Mouse (Mus musculus): ENCODE measurements at regions not wholly inside any gene's neighbourhood (a gene's known extent, or its start where the extent isn't known, plus 50 kb on each side); places are given as distances from the start of the nearest gene placed in this dataset.

DNA sequence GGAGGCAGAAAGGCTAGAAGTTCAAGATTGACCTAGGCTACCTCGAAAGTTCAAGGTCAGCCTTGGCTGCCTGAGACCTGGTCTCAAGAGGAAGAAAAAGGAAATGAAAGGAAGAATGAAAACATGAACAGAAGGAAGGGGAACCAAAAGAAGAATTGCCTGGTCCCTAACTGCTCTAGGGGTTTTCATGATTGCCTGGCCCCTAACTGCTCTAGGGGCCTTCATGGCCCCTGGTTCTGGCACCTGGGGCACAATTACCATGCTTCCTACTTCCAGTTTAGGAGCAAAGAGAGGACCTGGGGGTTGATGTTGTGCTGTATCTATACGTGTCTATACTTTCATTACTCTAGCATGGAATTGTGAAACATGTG is 132.8 kb downstream of the Cd24a start:
- no peak for DNase-seq (ENCODE audit: low spot score in 2 of 2)

DNA sequence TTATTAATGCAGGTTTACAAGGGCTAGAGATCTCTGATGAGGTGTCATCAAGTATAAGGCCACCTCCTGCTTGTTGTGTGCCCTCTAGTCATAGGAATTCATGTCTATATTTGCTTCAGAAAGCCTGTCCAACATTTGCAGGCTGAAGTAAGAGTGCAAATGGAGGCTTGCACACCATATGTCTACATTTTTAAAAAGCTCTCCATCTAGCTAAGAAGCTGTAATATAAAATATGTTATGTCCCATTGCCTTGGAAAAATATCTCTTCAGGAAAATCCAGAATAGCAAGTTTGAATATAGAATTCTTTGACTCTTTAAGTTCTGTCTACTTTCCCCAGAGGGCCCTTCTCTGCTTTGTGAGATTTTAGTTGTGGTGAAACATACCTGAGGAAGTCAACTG is 134.6 kb downstream of the Cd24a start:
- no peak for DNase-seq (ENCODE audit: low spot score in 2 of 2)

DNA sequence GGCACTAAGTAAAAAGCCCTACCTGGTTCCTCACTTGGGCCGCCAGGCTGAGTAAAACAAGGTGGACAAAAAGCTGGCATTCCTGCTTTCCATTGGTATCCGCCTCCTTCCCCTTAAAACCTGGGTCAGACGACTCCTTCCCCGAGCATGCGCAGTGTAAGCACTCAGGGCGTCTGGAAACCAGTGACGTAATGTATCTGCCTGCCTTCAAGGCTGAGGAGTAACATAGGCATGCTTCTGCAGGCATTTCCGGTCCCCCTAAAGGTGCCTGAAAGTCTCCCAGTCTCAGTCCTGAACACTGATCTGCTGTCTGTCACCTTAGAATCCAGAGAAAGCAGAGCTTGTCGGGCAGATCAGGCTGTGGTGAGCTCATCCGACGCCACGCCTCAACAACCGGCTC is 140.7 kb downstream of the Cd24a start:
- no peak for DNase-seq (ENCODE audit: low spot score in 2 of 2)

GRCm38 (mm10) chr10:43721356-43721755 is 143.3 kb downstream of the Cd24a start:
- no peak for DNase-seq (ENCODE audit: low spot score in 2 of 2)

- no peak for DNase-seq (ENCODE audit: low spot score in 2 of 2)
Measured at GRCm38 (mm10) chr10:43722164-43722563, 144.1 kb downstream of the Cd24a start.

GRCm38 (mm10) chr10:43722711-43723614 is 144.9 kb downstream of the Cd24a start:
- DNase-seq (ENCODE audit: low spot score in 2 of 2): peak; percentile 24 to 41

DNA sequence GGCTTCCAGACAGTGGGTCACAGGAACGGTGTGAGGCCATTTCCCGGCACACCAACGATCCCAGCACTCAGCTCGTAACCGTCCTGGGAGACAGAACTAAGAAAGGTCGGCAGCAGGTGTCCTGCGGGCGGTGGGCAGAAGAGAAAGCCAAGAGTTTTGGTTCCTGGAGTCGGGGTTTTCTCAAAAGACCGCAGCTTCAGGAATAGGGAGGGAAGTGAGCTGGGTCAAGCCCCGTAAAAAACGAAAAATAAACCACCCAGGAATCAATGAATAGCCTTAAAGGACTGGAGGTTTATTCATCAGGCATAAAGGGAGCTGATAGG is 145.5 kb downstream of the Cd24a start:
- DNase-seq (ENCODE audit: low spot score in 2 of 2): no peak

DNA sequence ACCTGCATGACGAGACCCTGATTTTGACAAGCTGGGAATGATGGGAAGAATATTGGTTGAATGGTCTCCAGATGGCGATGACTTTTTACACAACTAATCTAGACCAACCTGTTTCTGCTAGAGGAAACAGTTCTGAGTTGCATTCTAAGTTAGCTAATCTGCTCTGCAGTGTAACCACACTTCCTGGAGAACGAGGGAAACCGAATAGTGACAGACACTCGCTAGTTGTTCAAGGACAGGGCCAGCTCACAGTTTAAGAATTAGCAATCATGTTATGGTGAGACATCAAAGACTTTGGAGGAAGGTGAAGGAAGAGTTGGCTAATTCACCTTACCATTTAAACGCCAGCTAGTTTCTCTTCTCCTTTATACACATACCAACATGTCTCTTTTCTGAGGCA is 149.7 kb downstream of the Cd24a start:
- no peak for DNase-seq (ENCODE audit: low spot score in 2 of 2)

DNA sequence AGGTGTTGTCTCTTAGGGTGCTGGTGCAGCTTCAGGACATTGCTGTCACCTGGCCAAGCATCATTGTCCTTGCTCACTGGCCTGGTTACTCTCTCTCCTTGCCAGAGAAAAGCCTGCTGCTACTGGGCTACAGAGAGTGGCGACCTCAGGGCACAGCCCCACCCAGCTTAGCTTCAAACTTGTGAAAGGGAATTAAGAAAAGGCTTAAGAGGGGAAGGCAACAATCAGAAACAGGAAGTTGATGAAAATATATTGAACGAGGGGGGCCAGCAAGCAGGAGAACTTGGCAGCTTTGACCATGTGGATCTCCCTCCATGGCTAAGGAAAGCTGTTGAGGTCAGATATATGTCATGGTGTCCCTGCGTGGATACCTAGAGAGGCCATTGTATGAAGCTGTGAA is 151.1 kb downstream of the Cd24a start:
- no peak for DNase-seq (ENCODE audit: low spot score in 2 of 2)

DNA sequence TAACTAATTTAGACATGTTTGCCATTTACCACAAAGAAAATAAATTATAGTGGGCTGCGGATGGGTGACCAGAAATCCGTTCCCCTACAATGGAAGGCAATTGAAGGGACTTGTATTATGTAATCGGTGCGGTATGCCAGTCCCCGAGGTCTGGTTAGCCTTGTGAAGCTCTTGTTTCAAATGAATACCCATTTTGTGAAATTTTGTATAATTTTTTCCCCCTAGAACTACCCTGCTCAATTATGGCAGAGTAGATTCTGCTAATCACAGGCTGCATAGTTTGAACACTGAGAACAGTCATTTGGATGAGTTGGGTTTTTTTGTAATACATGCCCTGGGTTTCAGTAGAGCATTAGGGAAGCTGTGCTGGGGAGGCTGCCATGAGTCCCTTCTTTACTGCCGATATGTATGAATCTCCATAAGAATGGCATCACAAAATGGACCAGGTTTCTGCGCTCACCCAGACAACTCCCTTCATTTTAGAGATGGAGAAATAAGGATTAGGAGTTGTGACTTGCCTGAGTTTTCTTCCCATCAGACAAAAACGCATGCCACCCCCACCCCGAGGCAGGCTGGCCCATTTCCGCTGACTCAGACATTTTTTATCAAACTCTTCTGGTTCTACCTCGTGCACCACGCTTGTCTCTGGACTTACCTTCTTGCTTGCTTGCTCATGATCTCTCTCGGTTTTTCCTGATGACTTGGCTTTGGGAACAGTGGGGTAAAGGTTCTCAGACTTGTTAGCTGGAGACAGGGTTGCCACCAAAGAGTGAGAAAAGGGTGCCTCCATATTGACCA is 155.7 kb downstream of the Cd24a start:
- DNase-seq (ENCODE audit: low spot score in 2 of 2): no peak

GRCm38 (mm10) chr10:43739181-43739580 is 161.1 kb downstream of the Cd24a start:
- no peak for DNase-seq (ENCODE audit: low spot score in 2 of 2)

- no peak for DNase-seq (ENCODE audit: low spot score in 2 of 2)
Measured at GRCm38 (mm10) chr10:43739718-43740117, 161.6 kb downstream of the Cd24a start.

DNA sequence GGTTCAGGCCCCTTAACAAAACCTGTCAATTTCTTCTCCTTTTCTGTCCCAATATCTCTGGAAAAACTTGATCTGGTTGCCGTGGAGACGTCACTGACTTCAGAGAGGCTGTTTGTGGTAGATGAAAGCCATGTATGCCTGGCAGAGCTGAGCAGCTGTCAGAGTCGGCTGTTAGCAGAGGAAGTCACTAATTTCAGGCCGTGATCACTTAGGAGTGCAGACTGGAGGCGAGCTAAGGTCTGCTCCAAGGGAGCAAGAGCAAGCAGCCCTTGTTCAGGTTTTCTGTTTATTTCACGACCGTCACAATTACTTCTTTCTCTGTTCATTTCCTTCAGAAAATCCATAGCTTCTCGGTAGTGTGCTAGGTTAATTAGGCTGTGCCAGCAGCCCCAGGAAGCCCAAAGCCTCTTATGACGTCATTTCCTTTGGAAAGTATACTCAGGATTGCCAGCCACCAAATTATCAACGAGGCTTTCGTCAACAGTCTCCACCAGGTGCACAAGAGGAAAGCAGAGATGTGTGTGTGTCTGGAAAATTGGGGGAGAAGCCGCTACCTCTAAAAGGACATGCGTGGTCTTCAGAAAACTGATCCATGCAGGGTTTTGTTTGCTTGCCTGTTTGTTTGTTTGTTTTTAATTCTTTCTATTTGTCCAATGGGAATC is 161.2 kb downstream of the Qrsl1 start:
- peak; percentile 35 to 48 for DNase-seq (ENCODE audit: low spot score in 2 of 2)

DNA sequence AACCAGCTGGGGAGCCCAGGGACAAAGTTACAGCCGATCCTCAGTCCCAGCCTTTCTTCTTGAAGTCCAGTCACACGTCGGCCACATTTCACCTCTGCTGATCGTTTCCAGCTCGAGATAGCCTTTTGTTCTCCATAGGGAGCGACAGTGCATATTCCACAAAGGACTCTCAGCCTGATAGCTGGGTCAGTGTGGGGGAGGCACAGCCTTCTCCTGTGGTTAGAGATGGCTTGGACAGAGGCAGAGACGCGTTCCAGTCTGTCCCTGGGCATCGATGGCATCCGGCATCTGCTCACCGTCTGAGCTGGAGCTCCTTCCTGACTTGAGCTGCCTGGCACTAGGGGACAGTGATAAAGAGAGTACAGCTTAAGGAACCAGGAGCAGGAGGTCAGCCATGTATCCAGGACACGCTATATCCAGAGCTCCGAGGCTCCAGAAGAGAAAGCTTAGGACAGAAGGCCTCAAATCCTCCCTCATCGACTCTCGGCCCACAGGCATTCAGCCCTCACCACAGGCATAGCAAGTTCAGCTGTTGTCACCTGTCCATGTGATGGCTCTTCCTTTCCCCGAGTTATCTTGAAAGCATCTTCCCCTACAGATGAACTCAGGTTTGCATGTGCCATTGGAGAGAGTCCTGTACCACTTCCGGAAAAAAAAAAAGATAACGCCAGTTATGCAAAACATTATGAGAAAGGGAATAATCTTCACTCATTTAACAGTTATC is 160.0 kb downstream of the Qrsl1 start:
- DNase-seq (ENCODE audit: low spot score in 2 of 2): no peak

GRCm38 (mm10) chr10:43742085-43743054 is 159.2 kb downstream of the Qrsl1 start:
- DNase-seq (ENCODE audit: low spot score in 2 of 2): no peak

DNA sequence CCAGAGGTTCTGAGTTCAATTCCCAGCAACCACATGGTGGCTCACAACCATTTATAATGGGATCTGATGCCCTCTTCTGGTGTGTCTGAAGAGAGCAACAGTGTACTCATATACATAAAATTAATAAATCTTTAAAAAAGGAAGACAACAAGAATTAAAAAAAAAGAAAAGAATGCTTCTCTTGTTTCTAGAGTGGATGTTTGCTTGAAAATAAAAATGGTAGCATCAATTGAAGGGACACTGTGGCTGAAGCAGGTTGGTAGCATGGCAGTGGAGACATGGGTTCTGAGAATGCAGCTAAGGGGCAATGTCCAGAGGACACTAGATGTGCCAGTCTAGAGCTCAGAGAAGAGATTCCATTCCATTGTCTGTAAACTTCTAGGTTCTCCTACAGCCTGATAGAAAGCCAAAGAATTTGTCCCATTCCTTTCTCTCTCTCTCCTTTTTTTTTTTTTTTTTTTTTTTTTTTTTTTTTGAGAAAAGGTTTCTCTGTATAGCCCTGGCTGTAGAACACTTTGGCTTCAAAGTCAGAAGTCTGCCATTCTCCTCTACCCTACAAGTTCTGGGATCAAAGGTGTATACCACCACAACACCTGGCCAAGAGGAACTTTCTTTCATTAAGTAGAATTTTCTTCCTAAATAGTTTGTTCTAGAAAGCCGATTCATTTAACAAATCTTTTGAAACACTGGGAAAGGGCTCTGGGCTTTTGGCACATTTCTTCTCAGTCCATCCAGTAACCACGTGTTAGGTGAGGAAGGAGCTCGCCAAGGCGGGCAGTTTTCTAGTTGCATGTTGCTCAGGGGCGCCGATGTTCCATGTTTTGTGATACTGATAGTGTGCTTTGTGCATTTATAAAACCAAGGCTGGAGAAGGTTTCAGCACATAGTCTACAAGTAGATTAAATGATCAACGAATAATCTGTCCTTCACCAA is 158.1 kb downstream of the Qrsl1 start:
- no peak for DNase-seq (ENCODE audit: low spot score in 2 of 2)

DNA sequence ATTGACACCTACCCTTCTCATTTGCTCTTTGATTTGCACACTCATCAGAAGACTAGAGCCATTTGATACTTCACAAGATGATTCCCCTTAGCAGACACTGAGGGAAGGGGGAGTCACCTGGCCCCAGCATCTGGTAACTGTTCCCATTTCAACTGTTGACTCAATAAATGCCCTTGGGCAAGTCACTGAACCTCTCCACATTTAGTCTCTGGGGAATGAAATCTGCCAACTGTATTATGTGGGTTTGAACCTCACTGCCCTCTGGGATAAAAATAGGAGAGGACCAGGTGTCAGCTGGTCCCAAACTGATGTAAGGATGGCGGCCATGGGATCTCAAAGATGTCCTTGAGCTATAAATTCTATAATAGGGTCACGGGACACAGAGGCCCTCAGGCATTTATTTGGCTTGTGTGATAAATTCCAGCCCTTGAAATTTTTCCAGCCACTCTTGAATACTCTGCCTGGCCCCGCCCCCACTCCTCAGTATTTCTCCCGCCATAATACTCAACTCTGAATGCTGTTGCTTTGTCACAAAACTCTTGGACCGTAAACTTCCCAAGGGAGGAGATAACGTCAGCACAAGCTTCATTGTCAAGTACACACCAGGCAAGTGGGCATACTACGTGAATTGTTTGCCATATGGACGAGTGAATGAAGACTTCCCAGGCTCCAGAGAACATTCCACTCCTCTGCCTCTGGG is 155.5 kb downstream of the Qrsl1 start:
- no peak for DNase-seq (ENCODE audit: low spot score in 2 of 2)

GRCm38 (mm10) chr10:43746631-43747001 is 154.9 kb downstream of the Qrsl1 start:
- DNase-seq (ENCODE audit: low spot score in 2 of 2): no peak

- no peak for DNase-seq (ENCODE audit: low spot score in 2 of 2)
Measured at GRCm38 (mm10) chr10:43747541-43747940, 154.0 kb downstream of the Qrsl1 start.
